ENCODE assay signal across 21 mouse cellular contexts in genomic region chr11:109199612-109200293, GRCm38 (mm10). TPM values are rescaled to one million over a fixed set of nuclear protein-coding genes. Genes with fewer than 3 reads are reported as not detected.
DNase-seq lines count a peak whose midpoint lies in the region; ATAC-seq and TF ChIP-seq lines count a peak whose summit lies in the region.
"Had no signal": no experiment of that assay in that cellular context is flagged by ENCODE, and none has a peak within 500 bp of the region (broad histone marks: within the 10 kb centered on the region; RNA-seq: fewer than 3 reads in every experiment).

No protein-coding gene starts in this region.

- no peak overlapping the region for H3K4me2 ChIP-seq in lung, embryonic 16.5 days (ENCODE audit: low read depth, low read length)
- H3K4me2 ChIP-seq in forebrain, embryonic 16.5 days (ENCODE audit: low read length) = no peak overlapping the region
- H3K4me2 ChIP-seq in midbrain, postnatal 0 days (ENCODE audit: low read depth, low read length, poor library complexity, severe bottlenecking) = no peak overlapping the region

- no peaks in the 10 kb centered on the region for H3K9me3 ChIP-seq in lung, embryonic 16.5 days (ENCODE audit: control insufficient read depth, low read length)
- H3K9me3 ChIP-seq in forebrain, embryonic 16.5 days (ENCODE audit: control insufficient read depth, low read length) = no peaks in the 10 kb centered on the region
- H3K9me3 ChIP-seq in midbrain, postnatal 0 days (ENCODE audit: low read length) = no peaks in the 10 kb centered on the region
- H3K9me3 ChIP-seq: limb, embryonic 10.5 days had no signal

- H3K36me3 ChIP-seq in lung, embryonic 16.5 days (ENCODE audit: control insufficient read depth, insufficient read depth, low read length) = no peaks in the 10 kb centered on the region
- no peaks in the 10 kb centered on the region for H3K36me3 ChIP-seq in forebrain, embryonic 16.5 days (ENCODE audit: control insufficient read depth, insufficient read depth)
- H3K36me3 ChIP-seq in midbrain, postnatal 0 days (ENCODE audit: insufficient read depth, low read length) = no peaks in the 10 kb centered on the region
- H3K36me3 ChIP-seq: G1E; limb, embryonic 10.5 days had no signal

- H3K27ac ChIP-seq in lung, embryonic 16.5 days (ENCODE audit: low read length) = peak overlapping the region; percentile 3; the same call in 1 of the 2 replicates
- H3K27ac ChIP-seq in forebrain, embryonic 16.5 days (ENCODE audit: low read length) = peak overlapping the region; percentile 23; the same call in 1 of the 2 replicates
- peak overlapping the region; percentile 27; the same call in 1 of the 2 replicates for H3K27ac ChIP-seq in midbrain, postnatal 0 days (ENCODE audit: low read depth, low read length)
- H3K27ac ChIP-seq: limb, embryonic 10.5 days; liver, embryonic 14.5 days had no signal

- DNase-seq in lung, adult 2 months = no peak
- DNase-seq in lung, postnatal 25 days (ENCODE audit: low spot score) = peak; percentile 8
- DNase-seq in midbrain, postnatal 0 days (ENCODE audit: low spot score) = peak; percentile 62
- DNase-seq in cerebellum, postnatal 4 days (ENCODE audit: low spot score in 2 of 2) = no peak
- DNase-seq in c-Kit-positive CD71-positive TER-119-positive erythroid progenitor cells, embryonic 14.5 days (ENCODE audit: low spot score) = no peak
- DNase-seq: adrenal gland, postnatal 25 days; cerebellum, postnatal 36 days; heart, postnatal 14 days; kidney, postnatal 14 days; right cerebral cortex, postnatal 14 days; thymus, adult 2 months had no signal

- H3K27me3 ChIP-seq in lung, embryonic 16.5 days (ENCODE audit: control insufficient read depth, insufficient read depth, low read depth, low read length) = no peaks in the 10 kb centered on the region
- H3K27me3 ChIP-seq in forebrain, embryonic 16.5 days (replicated peaks; ENCODE audit: control insufficient read depth, insufficient read depth, low read length) = no peaks in the 10 kb centered on the region
- H3K27me3 ChIP-seq in midbrain, postnatal 0 days (ENCODE audit: insufficient read depth, low read length) = no peaks in the 10 kb centered on the region

- peaks cover 2% of the 10 kb centered on the region; the same call in 1 of the 2 replicates for H3K4me1 ChIP-seq in lung, embryonic 16.5 days (replicated peaks; ENCODE audit: control insufficient read depth, insufficient read depth, low read length)
- no peaks in the 10 kb centered on the region for H3K4me1 ChIP-seq in lung, adult 2 months (ENCODE audit: control insufficient read depth, insufficient read depth, low read length)
- peaks cover 9% of the 10 kb centered on the region for H3K4me1 ChIP-seq in forebrain, embryonic 16.5 days (replicated peaks; ENCODE audit: control insufficient read depth, insufficient read depth, low read length)
- no peaks in the 10 kb centered on the region; the same call in 1 of the 2 replicates for H3K4me1 ChIP-seq in midbrain, postnatal 0 days (ENCODE audit: insufficient read depth, low read length)

- 26% methylated on average over 8 of the region's 8 CpGs for WGBS in lung, embryonic 16.5 days
- 41% methylated on average over 8 of the region's 8 CpGs for WGBS in lung, adult 2 months
- 21% methylated on average over 8 of the region's 8 CpGs for WGBS in forebrain, embryonic 16.5 days
- WGBS in midbrain, postnatal 0 days = 16% methylated on average over 8 of the region's 8 CpGs

- H3K4me3 ChIP-seq in lung, embryonic 16.5 days (ENCODE audit: low read length) = no peak overlapping the region
- H3K4me3 ChIP-seq in lung, adult 2 months (replicated peaks; ENCODE audit: extremely low read depth, low read depth, low read length) = no peak overlapping the region
- no peak overlapping the region for H3K4me3 ChIP-seq in forebrain, embryonic 16.5 days (replicated peaks; ENCODE audit: low read length)
- no peak overlapping the region for H3K4me3 ChIP-seq in midbrain, postnatal 0 days (ENCODE audit: low read depth, low read length)
- H3K4me3 ChIP-seq: limb, embryonic 10.5 days had no signal

- no peak overlapping the region for H3K9ac ChIP-seq in lung, embryonic 16.5 days (ENCODE audit: low read length)
- H3K9ac ChIP-seq in forebrain, embryonic 16.5 days (replicated peaks; ENCODE audit: low read depth, low read length) = no peak overlapping the region
- no peak overlapping the region for H3K9ac ChIP-seq in midbrain, postnatal 0 days (replicated peaks; ENCODE audit: low read length, poor library complexity, severe bottlenecking)
- H3K9ac ChIP-seq: liver, embryonic 14.5 days had no signal

- TF ChIP-seq CTCF in lung, adult 2 months (IDR thresholded peaks at IDR 0.05; ENCODE audit: insufficient read depth, low read length) = no peak
- no peak for TF ChIP-seq CTCF in midbrain, postnatal 0 days (IDR thresholded peaks at IDR 0.05)

- peak; percentile 72 for ATAC-seq in lung, embryonic 16.5 days (ENCODE audit: low read depth)
- ATAC-seq in forebrain, embryonic 16.5 days = peak; percentile 73
- ATAC-seq in midbrain, postnatal 0 days (ENCODE audit: low FRiP score) = peak; percentile 62; the same call in 1 of the 2 replicates
- no peak for ATAC-seq in megakaryocyte-erythroid progenitor cell, adult 5-6 weeks (replicated peaks; ENCODE audit: low FRiP score, low TSS enrichment, poor library complexity, severe bottlenecking)
- ATAC-seq: intestine, postnatal 0 days had no signal

- no peak for TF ChIP-seq POLR2A in lung, adult 2 months (IDR thresholded peaks at IDR 0.05; ENCODE audit: borderline replicate concordance, extremely low read depth, low read depth, low read length)

RNA-seq across cellular contexts. Expression of gene E030025P04Rik, which starts 55.6 kb away (rescaled TPM):
- 0.19 and 0.20 TPM in 2 replicates for polyA plus RNA-seq in lung, embryonic 16.5 days (2015; fragmentation: Nextera tagmentation; extraction: Ambion mirVana)
- polyA plus RNA-seq in lung, adult 2 months (2012; rRNA removed) = 0.11 and 0.25 TPM in 2 replicates
- polyA plus RNA-seq in forebrain, embryonic 16.5 days (2015; fragmentation: Nextera tagmentation; extraction: Ambion mirVana) = not detected in 2 replicates
- total RNA-seq in midbrain, postnatal 0 days (2014; rRNA removed) = not detected in 2 replicates
- polyA plus RNA-seq in midbrain, postnatal 0 days (2015; fragmentation: Nextera tagmentation; extraction: Ambion mirVana) = 0.26 TPM in 1 of 2 replicates, not detected in the other
- total RNA-seq in megakaryocyte-erythroid progenitor cell, adult 5-6 weeks (2014; fragmentation: Nextera tagmentation) = not detected in 2 replicates
- total RNA-seq in megakaryocyte-erythroid progenitor cell, adult 5-6 weeks (2017) = not detected in 2 replicates
- total RNA-seq: adrenal gland, postnatal 25 days; G1E; gastrocnemius, adult 18-20 months; heart, postnatal 14 days; layer of hippocampus, postnatal 14 days; monocyte, adult 5-6 weeks had no signal
- polyA plus RNA-seq: G1E; intestine, postnatal 0 days; limb, embryonic 10.5 days; liver, embryonic 14.5 days; thymus, adult 2 months had no signal

Comparison
In these comparisons a context has a peak if more than half of its experiments do, and no peak if none do; other contexts are left out.
1. DNase-seq: peak in lung, postnatal 25 days (single experiment) and midbrain, postnatal 0 days (single experiment); none in lung, adult 2 months (single experiment), cerebellum, postnatal 4 days (0 of 2) and c-Kit-positive CD71-positive TER-119-positive erythroid progenitor cells, embryonic 14.5 days (single experiment).
2. Peak in every context shown above with its lines, with median percentiles within 50 percentile points of each other: H3K27ac ChIP-seq.